Mouse (Mus musculus): ENCODE results near the gene Gck. TPM values are rescaled to one million over a fixed set of nuclear protein-coding genes. Genes with fewer than 3 reads are reported as not detected.
A peak's percentile ranks its signal among the peaks of the same experiment; 100 is the strongest.

Gck gene
- polyA plus RNA-seq, 1 experiment from 2014 or later: 0.45 TPM

DNA sequence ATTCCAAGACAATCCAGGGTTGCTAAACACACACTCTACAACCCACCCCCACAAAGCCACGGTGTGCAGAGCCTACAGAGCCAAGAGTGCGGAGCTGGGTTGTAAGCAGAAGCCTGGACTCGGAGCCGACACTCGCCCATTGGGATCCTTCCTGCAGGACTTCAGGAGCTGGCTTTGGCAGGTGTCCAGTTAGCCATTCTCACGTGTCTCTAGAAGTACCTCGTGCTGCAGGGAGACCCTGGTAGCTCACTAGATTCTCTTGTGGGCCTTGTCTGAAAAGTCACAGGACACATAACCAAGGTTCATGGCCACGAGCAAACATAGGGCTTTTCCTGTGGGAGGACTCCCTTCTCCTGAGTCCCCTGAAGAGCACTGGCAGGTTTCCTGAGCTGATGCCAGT lies 36.6 kb downstream of the Gck start:
- Histone ChIP-seq H3K4me1 (replicated peaks; ENCODE audit: control insufficient read depth, insufficient read depth, low read length) (no peaks in the 10 kb centered on the region), H3K9ac (ENCODE audit: low read depth, low read length) (no peak overlapping the region), H3K9me3 (ENCODE audit: control insufficient read depth, low read length) (no peaks in the 10 kb centered on the region), H3K36me3 (ENCODE audit: control insufficient read depth, insufficient read depth, low read length) (no peaks in the 10 kb centered on the region), H3K27ac (ENCODE audit: low read depth, low read length) (no peak overlapping the region), H3K4me2 (no peak overlapping the region), H3K4me3 (ENCODE audit: low read depth, low read length) (no peak overlapping the region), H3K27me3 (replicated peaks; ENCODE audit: control insufficient read depth, insufficient read depth, low read length) (0 out of 2 replicates have a peak, but pooled peaks cover 3% of the 10 kb centered on the region)
- DNase-seq (ENCODE audit: low spot score) (no peak), ATAC-seq (replicated peaks; ENCODE audit: low FRiP score) (no peak)
- 71% methylated on average over 8 of the region's 8 CpGs for WGBS

DNA sequence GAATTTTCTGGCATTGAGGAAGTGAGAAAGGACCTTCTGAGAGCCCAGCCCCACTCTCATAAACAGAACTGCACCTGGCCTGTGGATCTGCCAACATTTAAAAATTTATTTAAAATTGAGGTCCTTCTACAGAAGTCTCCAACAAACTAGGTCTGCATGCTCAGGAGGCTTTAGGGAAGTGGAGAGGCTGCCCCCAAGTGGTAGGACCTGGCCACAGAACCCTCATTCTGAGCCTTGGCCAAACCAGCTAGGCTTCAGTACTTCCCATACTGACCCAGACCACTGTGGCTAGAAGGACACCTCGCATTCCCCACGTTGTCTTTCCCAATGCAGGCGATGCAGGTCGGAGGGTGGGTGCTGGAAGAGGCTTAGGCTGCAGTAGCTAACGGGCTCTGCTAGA lies 37.2 kb downstream of the Gck start:
- H3K9me3 ChIP-seq (ENCODE audit: control insufficient read depth, low read length): no peaks in the 10 kb centered on the region
- no peak overlapping the region for H3K4me3 ChIP-seq (ENCODE audit: low read depth, low read length)
- H3K27me3 ChIP-seq (replicated peaks; ENCODE audit: control insufficient read depth, insufficient read depth, low read length): 0 out of 2 replicates have a peak, but pooled peaks cover 3% of the 10 kb centered on the region
- H3K36me3 ChIP-seq (ENCODE audit: control insufficient read depth, insufficient read depth, low read length): no peaks in the 10 kb centered on the region
- no peaks in the 10 kb centered on the region for H3K4me1 ChIP-seq (replicated peaks; ENCODE audit: control insufficient read depth, insufficient read depth, low read length)
- no peak overlapping the region for H3K4me2 ChIP-seq
- no peak for ATAC-seq (replicated peaks; ENCODE audit: low FRiP score)
- WGBS: 25% methylated on average over 5 of the region's 5 CpGs
- H3K27ac ChIP-seq (ENCODE audit: low read depth, low read length): no peak overlapping the region
- H3K9ac ChIP-seq (ENCODE audit: low read depth, low read length): no peak overlapping the region
- DNase-seq (ENCODE audit: low spot score): no peak

DNA sequence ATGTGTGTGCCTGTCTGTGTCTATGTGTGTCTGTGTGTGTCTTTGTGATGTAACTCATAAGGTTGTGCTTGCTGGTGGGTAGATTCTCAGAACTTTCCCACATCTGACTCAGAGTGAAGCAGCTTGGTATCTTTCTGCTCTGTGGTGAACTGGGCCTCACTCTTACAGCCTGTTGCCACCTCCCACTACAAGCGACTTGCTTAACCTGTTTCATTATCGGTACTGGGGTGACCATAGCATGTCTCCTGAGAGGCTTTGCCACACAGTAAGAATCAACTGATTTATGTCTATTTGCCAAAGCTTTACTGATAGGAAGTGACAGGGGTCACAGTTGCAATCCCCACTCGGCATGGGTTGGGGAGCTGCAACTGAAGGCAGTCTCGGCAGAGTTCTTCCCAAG lies 41.2 kb downstream of the Gck start:
- Histone ChIP-seq H3K4me1 (replicated peaks; ENCODE audit: control insufficient read depth, insufficient read depth, low read length) (no peaks in the 10 kb centered on the region), H3K9ac (ENCODE audit: low read depth, low read length) (no peak overlapping the region), H3K4me3 (ENCODE audit: low read depth, low read length) (no peak overlapping the region), H3K27me3 (replicated peaks; ENCODE audit: control insufficient read depth, insufficient read depth, low read length) (peaks cover 4% of the 10 kb centered on the region; the same call in 1 of the 2 replicates), H3K4me2 (no peak overlapping the region), H3K36me3 (ENCODE audit: control insufficient read depth, insufficient read depth, low read length) (no peaks in the 10 kb centered on the region), H3K27ac (ENCODE audit: low read depth, low read length) (no peak overlapping the region), H3K9me3 (ENCODE audit: control insufficient read depth, low read length) (no peaks in the 10 kb centered on the region)
- no peak for ATAC-seq (replicated peaks; ENCODE audit: low FRiP score)
- DNase-seq (ENCODE audit: low spot score): no peak
- 72% methylated on average over 4 of the region's 4 CpGs for WGBS

DNA sequence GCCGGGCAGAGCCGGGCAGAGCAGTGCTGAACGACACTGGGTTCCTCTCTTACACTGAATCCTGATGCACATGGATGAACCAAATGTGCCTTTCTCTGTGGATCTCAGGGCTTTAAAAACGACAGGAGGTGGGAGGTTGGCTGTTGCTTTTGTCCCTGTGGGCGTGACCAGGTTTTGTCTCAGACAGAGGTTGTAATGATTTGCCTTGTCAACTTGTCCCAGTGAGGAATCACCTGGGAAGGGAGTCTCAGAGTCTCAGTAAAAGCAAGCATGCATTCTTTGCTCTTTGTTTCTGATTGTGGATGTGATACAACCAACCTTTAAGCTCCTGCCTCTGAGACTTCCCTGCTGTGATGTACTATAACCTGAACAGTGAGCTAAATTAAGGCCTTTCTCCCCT lies 42.8 kb downstream of the Gck start:
- no peak overlapping the region for H3K9ac ChIP-seq (ENCODE audit: low read depth, low read length)
- DNase-seq (ENCODE audit: low spot score): no peak
- H3K27me3 ChIP-seq (replicated peaks; ENCODE audit: control insufficient read depth, insufficient read depth, low read length): peaks cover 19% of the 10 kb centered on the region
- H3K27ac ChIP-seq (ENCODE audit: low read depth, low read length): no peak overlapping the region
- H3K9me3 ChIP-seq (ENCODE audit: control insufficient read depth, low read length): no peaks in the 10 kb centered on the region
- H3K4me2 ChIP-seq: no peak overlapping the region
- H3K4me3 ChIP-seq (ENCODE audit: low read depth, low read length): no peak overlapping the region
- 63% methylated on average over 5 of the region's 5 CpGs for WGBS
- no peaks in the 10 kb centered on the region for H3K36me3 ChIP-seq (ENCODE audit: control insufficient read depth, insufficient read depth, low read length)
- no peaks in the 10 kb centered on the region for H3K4me1 ChIP-seq (replicated peaks; ENCODE audit: control insufficient read depth, insufficient read depth, low read length)
- ATAC-seq (replicated peaks; ENCODE audit: low FRiP score): no peak

DNA sequence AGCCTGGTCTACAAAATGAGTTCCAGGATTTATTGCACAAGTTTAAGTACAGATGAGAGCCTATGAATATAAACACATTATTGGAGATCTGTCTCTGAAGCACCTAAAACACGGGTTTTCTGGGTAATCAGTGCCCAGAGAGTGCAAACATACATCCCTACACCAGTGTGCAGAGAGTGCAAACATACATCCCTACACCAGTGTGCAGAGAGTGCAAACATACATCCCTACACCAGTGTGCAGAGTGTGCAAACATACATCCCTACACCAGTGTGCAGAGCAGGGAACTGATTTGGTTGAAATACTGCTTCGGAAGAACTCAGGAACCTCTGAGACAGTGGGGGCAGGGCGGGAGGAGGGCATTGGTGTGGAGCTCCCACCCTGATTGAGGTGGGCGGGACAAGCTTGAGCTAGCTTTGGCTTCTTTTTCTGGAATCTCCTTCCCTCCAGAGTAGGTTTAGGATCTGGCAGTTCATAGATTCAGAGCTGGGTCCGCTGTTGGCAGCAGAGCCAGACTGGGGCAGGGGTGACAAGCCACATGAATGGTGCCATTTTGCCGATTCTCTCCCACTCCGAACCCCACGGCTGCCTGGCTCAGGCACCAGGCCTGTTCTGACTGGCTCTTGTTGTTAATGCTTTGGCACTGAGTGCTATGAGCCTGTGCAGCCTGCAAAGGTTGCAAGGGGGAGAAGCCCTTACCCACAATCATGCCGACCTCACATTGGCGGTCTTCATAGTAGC lies 43.9 kb downstream of the Gck start:
- Histone ChIP-seq H3K4me1 (replicated peaks; ENCODE audit: control insufficient read depth, insufficient read depth, low read length) (no peaks in the 10 kb centered on the region), H3K27ac (ENCODE audit: low read depth, low read length) (no peak overlapping the region), H3K36me3 (ENCODE audit: control insufficient read depth, insufficient read depth, low read length) (no peaks in the 10 kb centered on the region), H3K9me3 (ENCODE audit: control insufficient read depth, low read length) (no peaks in the 10 kb centered on the region), H3K27me3 (replicated peaks; ENCODE audit: control insufficient read depth, insufficient read depth, low read length) (peaks cover 31% of the 10 kb centered on the region), H3K4me2 (no peak overlapping the region), H3K4me3 (ENCODE audit: low read depth, low read length) (no peak overlapping the region), H3K9ac (ENCODE audit: low read depth, low read length) (no peak overlapping the region)
- DNase-seq (ENCODE audit: low spot score): no peak
- ATAC-seq (replicated peaks; ENCODE audit: low FRiP score): no peak
- WGBS: 84% methylated on average over 10 of the region's 10 CpGs

GRCm38 (mm10) chr11:5904871-5905270 lies 45.0 kb downstream of the Gck start:
- DNase-seq (ENCODE audit: low spot score) (no peak), ATAC-seq (replicated peaks; ENCODE audit: low FRiP score) (no peak)
- 84% methylated on average over 6 of the region's 6 CpGs for WGBS
- H3K9ac ChIP-seq (ENCODE audit: low read depth, low read length): no peak overlapping the region
- H3K27ac ChIP-seq (ENCODE audit: low read depth, low read length): no peak overlapping the region
- H3K4me3 ChIP-seq (ENCODE audit: low read depth, low read length): no peak overlapping the region
- no peak overlapping the region for H3K4me2 ChIP-seq
- H3K27me3 ChIP-seq (replicated peaks; ENCODE audit: control insufficient read depth, insufficient read depth, low read length): peaks cover 41% of the 10 kb centered on the region
- H3K9me3 ChIP-seq (ENCODE audit: control insufficient read depth, low read length): no peaks in the 10 kb centered on the region
- H3K4me1 ChIP-seq (replicated peaks; ENCODE audit: control insufficient read depth, insufficient read depth, low read length): no peaks in the 10 kb centered on the region
- H3K36me3 ChIP-seq (ENCODE audit: control insufficient read depth, insufficient read depth, low read length): no peaks in the 10 kb centered on the region

DNA sequence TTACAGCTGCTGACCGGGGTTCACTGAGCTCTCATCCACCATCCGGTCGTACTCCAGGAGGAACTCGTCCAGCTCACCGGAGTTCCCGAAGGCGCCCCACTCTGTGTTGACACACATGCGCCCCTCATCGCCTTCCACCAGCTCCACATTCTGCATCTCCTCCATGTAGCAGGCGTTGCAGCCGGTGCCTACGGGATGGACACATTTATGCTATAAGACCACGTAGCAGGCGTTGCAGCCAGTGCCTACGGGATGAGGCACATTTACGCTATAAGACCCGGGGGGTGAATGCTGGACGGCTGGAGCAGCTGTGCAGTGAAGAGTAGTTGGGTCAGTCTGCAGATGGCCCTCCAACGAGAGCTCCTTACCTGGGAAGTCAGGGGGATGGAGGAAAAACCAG lies 45.5 kb downstream of the Gck start:
- Histone ChIP-seq H3K4me2 (no peak overlapping the region), H3K9ac (ENCODE audit: low read depth, low read length) (no peak overlapping the region), H3K4me1 (replicated peaks; ENCODE audit: control insufficient read depth, insufficient read depth, low read length) (no peaks in the 10 kb centered on the region), H3K4me3 (ENCODE audit: low read depth, low read length) (no peak overlapping the region), H3K27me3 (replicated peaks; ENCODE audit: control insufficient read depth, insufficient read depth, low read length) (peaks cover 46% of the 10 kb centered on the region), H3K9me3 (ENCODE audit: control insufficient read depth, low read length) (no peaks in the 10 kb centered on the region), H3K27ac (ENCODE audit: low read depth, low read length) (no peak overlapping the region), H3K36me3 (ENCODE audit: control insufficient read depth, insufficient read depth, low read length) (no peaks in the 10 kb centered on the region)
- ATAC-seq (replicated peaks; ENCODE audit: low FRiP score) (no peak), DNase-seq (ENCODE audit: low spot score) (no peak)
- 87% methylated on average over 19 of the region's 19 CpGs for WGBS

DNA sequence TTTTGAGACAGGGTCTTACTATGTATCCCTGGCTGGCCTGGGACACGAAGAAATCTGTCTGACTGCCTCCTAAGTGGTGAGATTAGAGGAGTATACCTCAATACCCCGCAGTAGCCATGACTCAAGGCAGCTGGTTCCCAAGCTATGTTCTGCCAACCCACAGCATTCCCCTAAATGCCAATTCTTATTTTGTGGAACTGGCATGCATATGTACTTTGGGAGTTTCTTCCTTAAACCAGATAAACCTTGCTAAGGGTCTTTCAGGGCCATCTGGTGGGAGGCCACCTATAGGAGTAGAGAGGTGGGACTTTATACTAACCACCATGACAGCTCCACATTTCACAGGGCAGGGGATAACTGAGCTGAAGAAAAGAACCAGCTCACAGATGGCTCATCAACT lies 46.0 kb downstream of the Gck start:
- Histone ChIP-seq H3K4me3 (ENCODE audit: low read depth, low read length) (no peak overlapping the region), H3K36me3 (ENCODE audit: control insufficient read depth, insufficient read depth, low read length) (no peaks in the 10 kb centered on the region), H3K4me1 (replicated peaks; ENCODE audit: control insufficient read depth, insufficient read depth, low read length) (no peaks in the 10 kb centered on the region), H3K27me3 (replicated peaks; ENCODE audit: control insufficient read depth, insufficient read depth, low read length) (peaks cover 51% of the 10 kb centered on the region), H3K27ac (ENCODE audit: low read depth, low read length) (no peak overlapping the region), H3K9ac (ENCODE audit: low read depth, low read length) (no peak overlapping the region), H3K9me3 (ENCODE audit: control insufficient read depth, low read length) (no peaks in the 10 kb centered on the region), H3K4me2 (no peak overlapping the region)
- 74% methylated on average over 2 of the region's 2 CpGs for WGBS
- no peak for ATAC-seq (replicated peaks; ENCODE audit: low FRiP score)
- DNase-seq (ENCODE audit: low spot score): no peak

DNA sequence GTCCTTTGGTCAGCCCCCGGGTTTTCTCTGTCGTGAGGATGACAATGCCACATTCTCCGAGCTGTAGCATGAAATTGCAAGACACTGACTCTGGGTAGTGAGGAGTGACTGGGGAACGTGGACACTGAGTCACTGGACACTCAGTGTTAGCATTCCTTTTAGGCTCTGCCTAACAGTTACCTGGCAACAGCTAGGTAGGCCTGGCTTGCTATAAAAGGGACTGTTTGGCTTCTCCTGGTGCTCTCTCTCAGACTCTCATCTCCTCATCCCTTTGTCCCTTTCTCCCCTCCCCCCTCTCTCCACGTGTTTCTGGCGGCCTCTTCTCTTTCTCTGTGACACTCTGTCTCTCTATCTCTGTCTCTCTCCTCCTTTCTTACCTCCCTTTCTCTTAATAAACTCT lies 47.5 kb downstream of the Gck start:
- Histone ChIP-seq H3K9me3 (ENCODE audit: control insufficient read depth, low read length) (no peaks in the 10 kb centered on the region), H3K4me1 (replicated peaks; ENCODE audit: control insufficient read depth, insufficient read depth, low read length) (peaks cover 11% of the 10 kb centered on the region), H3K36me3 (ENCODE audit: control insufficient read depth, insufficient read depth, low read length) (no peaks in the 10 kb centered on the region), H3K27me3 (replicated peaks; ENCODE audit: control insufficient read depth, insufficient read depth, low read length) (peaks cover 65% of the 10 kb centered on the region), H3K27ac (ENCODE audit: low read depth, low read length) (no peak overlapping the region), H3K9ac (ENCODE audit: low read depth, low read length) (0 out of 2 replicates have a peak overlapping the region, but pooled peaks have one; percentile 1), H3K4me2 (peak overlapping the region; percentile 52), H3K4me3 (ENCODE audit: low read depth, low read length) (no peak overlapping the region; the same call in 1 of the 2 replicates)
- 7% methylated on average over 6 of the region's 6 CpGs for WGBS
- DNase-seq (ENCODE audit: low spot score): no peak
- no peak for ATAC-seq (replicated peaks; ENCODE audit: low FRiP score)

Data from liver, embryonic 11.5 days (tissue).